Mouse (Mus musculus) testis, postnatal 14 days (tissue): Measurements from ENCODE around the gene Emilin2.

Experiments
- DNase-seq: peaks from one replicate; pipeline ENCODE4 v3.0.0; 2021; ENCODE audit warnings: low spot score

Emilin2 gene

DNA sequence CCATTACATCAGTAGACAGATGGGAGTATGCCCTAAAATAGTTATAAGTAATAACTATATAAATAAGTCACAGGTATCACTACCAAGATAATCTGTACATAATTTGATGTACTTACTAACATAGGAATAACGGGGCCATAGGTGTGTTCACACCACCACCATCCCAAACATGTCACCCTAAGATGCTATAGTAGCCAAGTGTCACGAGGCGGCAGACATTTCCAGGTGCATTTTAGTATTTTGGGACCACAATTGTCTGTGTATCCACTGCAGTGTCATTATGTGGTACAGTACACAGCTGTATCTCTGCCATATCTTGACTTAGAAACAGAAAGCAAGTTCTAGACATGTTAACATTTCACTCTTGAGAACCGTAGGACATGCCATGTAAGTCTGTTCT is 78.6 kb downstream of the Emilin2 start:
- no peak for DNase-seq

DNA sequence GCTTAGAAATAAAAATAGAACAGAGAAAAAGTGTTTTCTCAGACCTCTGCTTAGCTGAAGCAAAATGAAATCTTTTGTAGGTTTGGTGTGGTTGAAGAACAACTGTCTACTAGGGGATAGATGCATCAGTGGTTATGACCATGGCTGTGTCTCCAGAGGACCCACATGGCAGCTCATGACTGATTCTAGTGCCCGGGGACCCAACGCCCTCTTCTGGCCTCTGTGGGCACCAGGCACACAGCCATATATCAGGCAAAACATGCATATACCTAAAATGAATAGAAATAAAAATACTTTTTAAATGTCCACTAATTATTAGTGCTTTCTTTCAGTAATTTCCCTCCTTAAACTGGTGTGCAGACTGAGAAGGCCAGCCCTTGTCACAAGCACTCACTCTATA is 79.8 kb downstream of the Emilin2 start:
- no peak for DNase-seq

DNA sequence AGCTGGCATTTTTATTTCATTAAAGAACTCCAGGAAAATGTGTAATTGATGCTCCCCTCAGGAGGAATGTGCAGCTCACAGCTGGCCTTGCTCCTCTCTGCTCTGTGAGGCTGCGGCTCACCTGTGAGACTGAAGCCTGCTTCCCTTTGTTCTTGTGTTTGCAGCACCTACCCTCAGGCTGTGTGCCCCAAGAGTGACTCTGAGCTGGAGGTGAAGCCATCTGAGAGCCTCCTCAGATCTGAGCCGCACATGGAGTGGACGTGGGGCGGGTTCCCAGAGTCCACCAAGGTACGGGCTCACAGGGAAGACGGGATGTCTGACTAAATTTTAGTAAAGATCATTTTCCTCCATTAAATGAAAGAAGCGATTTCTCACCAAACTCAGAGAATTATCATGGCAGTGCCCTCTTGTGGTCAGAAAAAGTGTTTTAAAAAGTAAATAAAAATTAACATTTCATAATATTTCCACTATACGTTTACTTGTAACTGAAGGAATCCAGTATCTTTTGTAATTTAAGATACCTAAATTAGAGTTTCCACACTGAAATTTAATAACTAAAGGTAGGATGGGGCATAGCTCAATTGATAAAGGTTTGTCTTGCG is 81.6 kb downstream of the Emilin2 start:
- DNase-seq = no peak

DNA sequence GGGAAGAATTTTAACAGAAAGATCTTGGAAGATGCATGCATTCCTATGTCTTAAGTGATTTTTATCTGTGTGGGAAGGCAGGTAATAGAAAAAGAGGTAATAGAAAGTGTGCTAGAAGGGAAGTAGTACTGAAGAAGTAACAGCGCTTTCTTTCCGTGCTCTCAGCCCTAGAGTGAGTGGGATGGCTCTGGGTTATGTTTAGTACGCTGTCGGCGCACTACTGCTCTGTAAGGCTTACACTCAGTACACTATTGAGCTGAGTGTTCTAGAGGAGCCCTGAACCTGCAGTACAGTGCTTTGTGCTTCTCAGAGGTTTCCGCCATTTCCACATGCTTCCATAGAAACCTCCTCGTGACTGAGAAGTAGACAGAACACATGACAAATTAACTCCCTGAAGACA is 83.1 kb downstream of the Emilin2 start:
- no peak for DNase-seq

- DNase-seq = no peak
Observed at GRCm38 (mm10) chr17:71227128-71227895, 84.5 kb downstream of the Emilin2 start.

DNA sequence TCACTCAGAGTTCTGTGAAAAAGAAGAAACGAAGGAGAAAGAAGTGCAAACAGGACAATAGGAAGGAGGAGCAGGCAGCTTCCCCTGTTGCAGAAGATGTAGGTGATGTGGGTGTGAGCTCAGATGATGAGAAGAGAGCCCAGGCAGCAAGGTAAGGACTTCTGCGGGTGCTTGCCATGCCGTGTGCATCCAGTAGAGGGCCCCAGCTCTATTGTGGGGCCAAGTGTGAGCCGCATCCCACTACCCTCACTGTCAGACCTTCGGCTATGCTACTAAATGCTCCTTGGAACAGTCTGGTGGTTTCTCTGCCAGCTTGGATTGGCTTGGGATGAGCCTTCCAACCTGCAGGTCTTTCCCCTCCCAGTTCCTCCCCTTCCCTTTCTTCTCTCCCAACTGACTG is 86.7 kb downstream of the Emilin2 start:
- no peak for DNase-seq

- DNase-seq = no peak
Observed at GRCm38 (mm10) chr17:71224521-71224920, 87.3 kb downstream of the Emilin2 start.

DNA sequence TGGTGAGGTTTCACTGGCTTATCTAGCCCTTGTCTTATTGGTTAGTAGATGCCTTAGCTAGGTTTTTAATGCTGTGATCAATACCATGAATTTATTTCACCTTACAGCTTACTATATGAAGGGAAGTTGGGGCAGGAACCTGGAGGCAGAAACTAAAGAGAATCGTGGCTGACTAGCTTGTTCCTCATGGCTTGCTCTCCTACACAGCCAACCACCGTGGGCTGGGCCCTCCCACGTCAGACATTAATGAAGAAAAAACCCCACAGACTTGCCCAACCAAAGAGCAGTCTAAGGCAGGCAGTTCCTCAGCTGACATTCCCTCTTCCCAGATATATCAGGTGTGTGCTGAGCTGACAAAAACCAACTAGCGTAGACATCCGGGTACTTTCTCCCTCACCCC is 88.1 kb downstream of the Emilin2 start:
- no peak for DNase-seq

DNA sequence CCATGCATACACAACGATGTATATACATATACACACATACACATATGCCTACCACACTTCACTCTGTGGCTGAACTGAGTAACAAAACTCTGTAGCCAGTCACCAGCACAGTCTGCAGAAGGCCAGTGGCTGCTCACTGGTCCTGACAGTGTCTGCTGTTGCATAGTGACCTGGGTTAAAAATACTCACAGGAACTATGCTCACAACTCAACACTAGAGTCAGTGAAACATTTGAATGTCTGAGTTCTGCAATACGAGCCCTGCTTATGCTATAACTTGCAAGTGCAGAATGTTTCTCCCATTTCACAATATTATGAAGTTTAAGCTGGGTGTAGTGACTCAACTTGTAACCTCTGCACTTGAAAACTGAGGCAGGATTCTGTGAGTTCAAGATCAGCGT is 90.4 kb downstream of the Emilin2 start:
- no peak for DNase-seq

- DNase-seq = no peak
Observed at GRCm38 (mm10) chr17:71217111-71217685, 94.6 kb downstream of the Emilin2 start.

- no peak for DNase-seq
Observed at GRCm38 (mm10) chr17:71216263-71216662, 95.5 kb downstream of the Emilin2 start.

- no peak for DNase-seq
Observed at GRCm38 (mm10) chr17:71215241-71215839, 96.4 kb downstream of the Emilin2 start.

DNA sequence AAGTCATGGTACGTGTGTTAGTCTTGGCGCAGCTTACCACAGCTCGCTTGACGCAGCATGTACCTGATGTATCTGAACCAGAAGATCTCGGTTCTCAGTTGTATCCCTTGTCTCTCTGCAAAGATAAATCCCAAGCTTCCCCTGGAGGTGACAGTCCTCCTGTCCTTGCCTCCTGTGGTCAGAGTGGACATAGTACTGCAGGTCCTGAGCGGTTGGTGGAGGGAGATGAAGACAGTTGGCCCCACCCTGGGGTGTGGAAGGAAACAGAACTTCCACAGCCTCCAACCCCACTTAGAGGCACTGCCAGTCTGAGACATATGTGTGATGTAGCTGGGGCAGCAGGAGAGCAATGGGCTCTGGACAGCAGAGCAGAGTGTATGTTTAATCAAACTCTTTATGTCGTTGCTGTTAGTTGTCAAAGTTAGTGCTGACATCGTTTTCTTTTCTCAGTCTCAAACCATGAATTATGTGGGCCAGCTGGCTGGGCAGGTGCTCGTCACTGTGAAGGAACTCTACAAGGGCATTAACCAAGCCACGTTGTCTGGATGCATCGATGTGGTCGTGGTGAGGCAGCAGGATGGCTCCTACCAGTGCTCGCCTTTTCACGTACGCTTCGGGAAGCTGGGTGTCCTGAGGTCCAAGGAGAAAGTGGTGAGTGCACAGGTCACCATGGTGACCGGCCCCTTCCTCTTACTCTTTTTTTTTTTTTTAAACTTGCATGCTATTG is 97.1 kb downstream of the Emilin2 start:
- DNase-seq = no peak

DNA sequence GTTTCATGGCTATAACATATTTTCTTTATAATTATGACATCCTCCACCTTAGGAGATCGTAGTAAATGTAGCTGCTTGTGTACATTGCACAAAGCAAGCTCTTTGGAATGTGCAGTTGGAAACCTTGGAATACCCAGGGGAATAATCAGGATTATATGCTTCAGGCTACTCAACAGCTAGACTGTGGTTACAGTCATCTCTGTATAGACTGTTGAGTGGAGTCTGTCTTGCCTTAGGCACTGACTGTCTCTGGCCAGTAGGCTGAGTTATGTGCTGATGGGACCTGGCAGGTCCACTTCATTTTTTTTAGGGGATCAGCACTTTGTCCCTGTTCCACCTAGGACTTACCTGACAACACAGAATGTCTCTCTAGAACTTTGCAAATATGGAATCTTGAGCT is 98.1 kb downstream of the Emilin2 start:
- DNase-seq = no peak

- no peak for DNase-seq
Observed at GRCm38 (mm10) chr17:71211962-71212646, 99.7 kb downstream of the Emilin2 start.

DNA sequence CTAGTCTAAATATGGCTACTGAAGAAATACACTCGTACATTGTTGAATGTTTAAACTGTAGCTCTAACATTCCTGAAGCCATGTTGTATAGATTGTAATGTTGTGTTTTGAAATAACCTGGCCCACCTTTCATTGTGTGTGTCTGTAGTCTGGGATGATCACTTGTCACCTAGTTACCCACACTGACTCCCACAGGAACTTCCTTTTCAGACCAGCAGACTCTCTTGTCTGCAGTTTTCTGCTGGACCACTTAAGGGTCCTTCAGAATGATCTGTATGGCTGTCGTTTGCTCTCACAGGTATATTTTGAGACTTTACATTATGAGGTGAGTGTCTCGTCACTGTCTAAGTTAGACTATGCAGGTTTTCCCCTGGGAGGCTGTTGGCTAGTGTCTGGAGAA is 101.8 kb downstream of the Emilin2 start:
- no peak for DNase-seq

DNA sequence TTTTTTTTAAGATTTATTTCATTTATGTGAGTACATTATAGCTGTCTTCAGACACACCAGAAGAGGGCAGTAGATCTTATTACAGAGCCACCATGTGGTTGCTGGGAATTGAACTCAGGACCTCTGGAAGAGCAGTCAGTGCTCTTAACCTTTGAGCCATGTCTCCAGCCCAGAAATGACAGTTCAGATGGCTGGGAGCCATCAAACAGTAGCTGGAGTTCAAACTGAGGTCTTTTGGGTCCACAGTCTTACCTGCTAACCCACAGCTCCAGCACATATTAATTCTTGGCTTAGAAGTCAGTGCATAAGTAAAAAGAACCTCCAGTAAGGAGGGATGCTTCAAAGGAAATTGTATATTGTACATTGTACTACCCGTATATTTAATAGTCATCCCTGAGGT is 102.9 kb downstream of the Emilin2 start:
- no peak for DNase-seq

DNA sequence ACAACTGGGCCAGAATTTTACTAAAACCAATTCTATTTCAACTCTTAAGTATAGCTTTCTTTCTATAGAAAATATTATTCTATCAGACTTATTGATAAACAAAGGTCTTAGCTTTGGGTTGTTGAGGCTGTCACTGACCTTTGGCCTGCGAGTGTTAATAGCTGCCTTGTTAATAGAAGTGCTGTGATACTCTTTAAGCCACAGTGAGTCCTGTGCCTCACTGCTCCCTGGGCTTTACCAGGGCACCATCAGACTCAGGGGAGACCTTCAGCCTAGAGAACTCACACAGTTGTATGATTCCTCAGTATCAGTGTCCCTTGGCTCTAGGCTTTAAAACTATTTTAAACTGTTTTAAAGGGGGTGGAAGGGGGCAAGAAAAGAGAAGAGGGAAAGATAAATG is 103.4 kb downstream of the Emilin2 start:
- DNase-seq = no peak

- no peak for DNase-seq
Observed at GRCm38 (mm10) chr17:71207268-71207667, 104.5 kb downstream of the Emilin2 start.

GRCm38 (mm10) chr17:71206136-71206893 is 105.5 kb downstream of the Emilin2 start:
- DNase-seq = no peak

DNA sequence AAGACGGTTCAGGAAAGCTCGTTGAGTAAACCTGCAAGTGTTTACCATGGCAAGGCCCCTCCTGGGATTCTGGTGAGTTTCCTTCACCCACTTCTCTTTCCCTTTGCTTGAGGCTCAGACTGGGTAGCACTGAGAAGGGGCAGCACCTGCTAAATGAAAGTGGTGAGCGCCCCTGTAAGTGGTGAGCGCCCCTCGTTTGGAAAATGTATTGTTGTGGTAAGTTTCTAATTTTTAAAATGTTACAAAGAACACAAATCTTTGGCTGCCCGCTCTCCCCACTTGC is 107.0 kb downstream of the Emilin2 start:
- DNase-seq = no peak
